Mouse (Mus musculus) liver, embryonic 12.5 days (tissue): ENCODE results near the gene Hoxd13. TPM values are rescaled to one million over a fixed set of nuclear protein-coding genes. Genes with fewer than 3 reads are reported as not detected.
A peak's percentile ranks its signal among the peaks of the same experiment; 100 is the strongest.

ENCODE experiments used
- ATAC-seq: fragments of 200-750 bp; cut with Nextera tagmentation; 2 replicates; pipeline ENCODE4 v1.8.0; 2017; ENCODE audit warnings: moderate number of reproducible peaks, mild to moderate bottlenecking, moderate library complexity
- H3K27ac ChIP-seq: fragments of 300-500 bp; sonication (generic); 2 replicates; pipeline ENCODE4 v1.5.1; 2016; ENCODE audit warnings: mild to moderate bottlenecking
- H3K27me3 ChIP-seq: fragments of 300-500 bp; sonication (generic); replicated peaks from 2 replicates; pipeline ENCODE4 v1.6.1; 2016; ENCODE audit warnings: mild to moderate bottlenecking, moderate library complexity
- H3K36me3 ChIP-seq: fragments of 300-500 bp; sonication (generic); 2 replicates; pipeline ENCODE4 v1.6.1; 2016; ENCODE audit warnings: mild to moderate bottlenecking, moderate library complexity
- H3K4me1 ChIP-seq: fragments of 300-500 bp; sonication (generic); 2 replicates; pipeline ENCODE4 v1.6.1; 2016
- H3K4me2 ChIP-seq: fragments of 300-500 bp; sonication (generic); 2 replicates; pipeline ENCODE4 v1.6.1; 2016; ENCODE audit warnings: mild to moderate bottlenecking, moderate library complexity
- H3K4me3 ChIP-seq: fragments of 300-500 bp; sonication (generic); 2 replicates; pipeline ENCODE4 v1.5.1; 2016; ENCODE audit warnings: mild to moderate bottlenecking, moderate library complexity
- H3K9ac ChIP-seq: fragments of 300-500 bp; sonication (generic); 2 replicates; pipeline ENCODE4 v1.6.1; 2016; ENCODE audit warnings: mild to moderate bottlenecking, moderate library complexity
- H3K9me3 ChIP-seq: fragments of 300-500 bp; sonication (generic); replicated peaks from 2 replicates; pipeline ENCODE4 v1.6.1; 2016; ENCODE audit warnings: mild to moderate bottlenecking, moderate library complexity
- whole genome bisulfite sequencing: fragments of 180-500 bp; shearing (Covaris S2); methylation state at CpG from one replicate; pipeline ENCODE4 v1.1.7; 2016; ENCODE audit not compliant: insufficient replicate concordance; 5-methylcytosine and 5-hydroxymethylcytosine counted together
- polyA plus RNA-seq: library from polyadenylated mRNA; unstranded; fragments of >200 nt; fragmentation: Nextera tagmentation; extraction: Ambion mirVana; gene quantifications from 2 replicates; pipeline ENCODE4 v1.2.1, GENCODE M21; 2016

The Hoxd13 gene
- polyA plus RNA-seq, 1 experiment from 2014 or later: not detected

DNA sequence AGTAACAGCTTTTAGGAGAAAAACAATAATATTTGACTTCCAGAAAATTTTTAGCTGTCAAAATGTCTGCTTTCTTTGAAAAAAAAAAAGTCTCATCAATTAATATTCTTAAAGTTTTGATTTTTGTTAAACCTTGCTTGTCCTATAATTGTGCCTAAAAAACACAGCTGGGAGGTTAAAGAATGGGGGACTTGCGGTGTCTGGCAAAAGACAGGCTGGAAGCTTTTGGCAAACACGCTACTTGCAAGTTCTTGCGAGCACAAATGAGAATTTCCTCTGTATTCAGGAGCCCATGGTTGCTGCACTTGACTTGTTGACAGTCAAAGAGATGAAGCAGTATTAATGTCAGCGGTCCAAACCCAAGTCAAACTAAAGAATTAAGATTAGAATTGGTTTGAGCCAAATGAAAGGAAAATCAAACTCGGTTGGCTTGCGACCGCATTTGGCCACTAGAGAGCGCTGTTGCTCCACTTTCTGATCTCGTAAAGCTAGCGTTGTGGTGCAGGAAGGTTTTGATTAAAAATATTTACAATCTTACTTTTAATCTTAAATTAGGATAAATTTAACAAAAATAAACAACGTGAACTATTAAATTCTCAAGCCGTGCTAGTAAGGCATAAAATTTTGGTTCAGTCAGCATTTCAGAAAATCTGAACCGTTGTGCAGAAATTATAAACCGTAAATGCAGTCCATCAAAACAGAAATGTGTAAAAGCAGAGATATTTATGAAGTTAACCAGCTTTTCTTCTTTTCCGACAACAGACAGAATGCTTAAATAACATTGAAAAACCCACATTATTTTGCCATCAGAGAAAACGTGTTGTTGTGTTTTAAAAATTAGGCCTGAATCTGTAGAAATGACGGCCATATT, 34.1 kb downstream of the Hoxd13 start:
- no peaks in the 10 kb centered on the region for H3K9me3 ChIP-seq
- no peak overlapping the region for H3K27ac ChIP-seq
- peaks cover 99% of the 10 kb centered on the region for H3K27me3 ChIP-seq
- WGBS: 15% methylated on average over 17 of the region's 17 CpGs
- no peaks in the 10 kb centered on the region for H3K36me3 ChIP-seq
- H3K9ac ChIP-seq: no peak overlapping the region
- ATAC-seq: no peak
- no peak overlapping the region for H3K4me3 ChIP-seq
- no peak overlapping the region for H3K4me2 ChIP-seq
- peaks cover 21% of the 10 kb centered on the region for H3K4me1 ChIP-seq

- peaks cover 21% of the 10 kb centered on the region for H3K4me1 ChIP-seq
- H3K27me3 ChIP-seq: peaks cover 99% of the 10 kb centered on the region
- WGBS: 27% methylated on average over 6 of the region's 6 CpGs
- no peaks in the 10 kb centered on the region for H3K36me3 ChIP-seq
- H3K27ac ChIP-seq: no peak overlapping the region
- no peak overlapping the region for H3K4me2 ChIP-seq
- H3K9ac ChIP-seq: no peak overlapping the region
- H3K4me3 ChIP-seq: no peak overlapping the region
- no peak for ATAC-seq
- no peaks in the 10 kb centered on the region for H3K9me3 ChIP-seq
Measured at GRCm38 (mm10) chr2:74702820-74703219, 34.7 kb downstream of the Hoxd13 start.

- no peak overlapping the region for H3K9ac ChIP-seq
- H3K27ac ChIP-seq: no peak overlapping the region
- H3K4me1 ChIP-seq: peaks cover 16% of the 10 kb centered on the region
- 13% methylated on average over 10 of the region's 10 CpGs for WGBS
- no peaks in the 10 kb centered on the region for H3K36me3 ChIP-seq
- no peaks in the 10 kb centered on the region for H3K9me3 ChIP-seq
- peaks cover 99% of the 10 kb centered on the region for H3K27me3 ChIP-seq
- no peak overlapping the region for H3K4me2 ChIP-seq
- ATAC-seq: no peak
- H3K4me3 ChIP-seq: no peak overlapping the region
Measured at GRCm38 (mm10) chr2:74703317-74703716, 35.2 kb downstream of the Hoxd13 start.

GRCm38 (mm10) chr2:74703720-74704392, 35.7 kb downstream of the Hoxd13 start:
- ATAC-seq: no peak
- peaks cover 99% of the 10 kb centered on the region for H3K27me3 ChIP-seq
- no peak overlapping the region for H3K4me2 ChIP-seq
- H3K9me3 ChIP-seq: no peaks in the 10 kb centered on the region
- no peak overlapping the region for H3K27ac ChIP-seq
- H3K9ac ChIP-seq: no peak overlapping the region
- H3K36me3 ChIP-seq: no peaks in the 10 kb centered on the region
- WGBS: 5% methylated on average over 26 of the region's 26 CpGs
- H3K4me1 ChIP-seq: peaks cover 13% of the 10 kb centered on the region
- no peak overlapping the region for H3K4me3 ChIP-seq

DNA sequence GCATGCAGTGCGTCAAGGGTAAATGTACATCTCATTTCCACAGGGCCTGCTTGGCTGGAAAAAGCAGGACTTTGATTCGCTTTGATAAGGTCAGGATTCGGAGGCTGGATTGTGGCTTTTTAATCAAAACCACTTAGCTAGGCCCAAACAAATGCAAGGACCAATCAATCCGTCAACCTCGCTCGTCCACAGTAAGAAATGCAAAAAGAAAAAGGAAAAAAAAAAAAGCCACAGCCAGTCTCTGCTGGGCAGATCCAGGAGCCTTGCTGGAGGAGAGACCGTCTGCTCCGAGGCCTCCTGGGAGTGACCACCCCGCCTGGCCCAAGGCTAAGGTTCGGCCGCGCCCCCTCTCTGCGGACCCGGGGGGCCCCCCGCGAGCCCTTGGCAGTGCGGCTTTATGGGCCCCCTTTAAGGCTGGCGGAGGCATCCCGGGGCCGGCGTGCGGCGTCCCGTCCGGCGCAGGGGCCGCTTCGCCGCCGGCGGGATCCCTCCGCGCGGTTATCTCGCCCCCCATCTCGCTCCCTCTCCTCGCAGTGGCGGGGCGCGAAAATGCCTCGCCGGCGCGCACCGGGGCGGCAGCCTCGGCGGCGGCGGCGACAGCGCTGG, 36.4 kb downstream of the Hoxd13 start, which contains the start of gene Hoxd8:
Hoxd8 (plus strand) TSS at position 223 of the 606 bp plus-strand sequence.
- 2% methylated on average over 45 of the region's 52 CpGs for WGBS
- Histone ChIP-seq H3K27me3 (peaks cover 99% of the 10 kb centered on the region), H3K9ac (no peak within 1 kb of the TSS), H3K27ac (no peak within 1 kb of the TSS), H3K4me3 (peak within 1 kb of the TSS; percentile 47), H3K9me3 (no peaks in the 10 kb centered on the region), H3K4me2 (peak within 1 kb of the TSS; percentile 59), H3K4me1 (peaks cover 13% of the 10 kb centered on the region), H3K36me3 (no peaks in the 10 kb centered on the region)
- no peak for ATAC-seq

GRCm38 (mm10) chr2:74704999-74705466, 36.9 kb downstream of the Hoxd13 start:
- no peak for ATAC-seq
- Histone ChIP-seq H3K36me3 (no peaks in the 10 kb centered on the region), H3K9ac (no peak overlapping the region), H3K27me3 (peaks cover 99% of the 10 kb centered on the region), H3K4me3 (peak overlapping the region; percentile 47), H3K27ac (no peak overlapping the region), H3K4me2 (peak overlapping the region; percentile 59), H3K4me1 (peaks cover 13% of the 10 kb centered on the region), H3K9me3 (no peaks in the 10 kb centered on the region)
- WGBS: under 1% methylated on average over 48 of the region's 66 CpGs

GRCm38 (mm10) chr2:74705467-74706089, 37.5 kb downstream of the Hoxd13 start:
- Histone ChIP-seq H3K36me3 (no peaks in the 10 kb centered on the region), H3K4me3 (peak overlapping the region; percentile 47), H3K27me3 (peaks cover 99% of the 10 kb centered on the region), H3K9ac (no peak overlapping the region), H3K4me2 (peak overlapping the region; percentile 59), H3K4me1 (peaks cover 13% of the 10 kb centered on the region), H3K9me3 (no peaks in the 10 kb centered on the region), H3K27ac (no peak overlapping the region)
- WGBS: 1% methylated on average over 71 of the region's 85 CpGs
- no peak for ATAC-seq

GRCm38 (mm10) chr2:74706393-74706960, 38.4 kb downstream of the Hoxd13 start:
- Histone ChIP-seq H3K9ac (no peak overlapping the region), H3K27me3 (peaks cover 99% of the 10 kb centered on the region), H3K27ac (no peak overlapping the region), H3K4me3 (no peak overlapping the region), H3K4me2 (no peak overlapping the region), H3K9me3 (no peaks in the 10 kb centered on the region), H3K36me3 (no peaks in the 10 kb centered on the region), H3K4me1 (peaks cover 13% of the 10 kb centered on the region)
- ATAC-seq: no peak
- 7% methylated on average over 13 of the region's 13 CpGs for WGBS

- H3K27me3 ChIP-seq: peaks cover 99% of the 10 kb centered on the region
- H3K4me1 ChIP-seq: peaks cover 13% of the 10 kb centered on the region
- no peak overlapping the region for H3K4me2 ChIP-seq
- H3K36me3 ChIP-seq: no peaks in the 10 kb centered on the region
- no peak overlapping the region for H3K27ac ChIP-seq
- no peaks in the 10 kb centered on the region for H3K9me3 ChIP-seq
- no peak for ATAC-seq
- no peak overlapping the region for H3K4me3 ChIP-seq
- 22% methylated on average over 7 of the region's 7 CpGs for WGBS
- no peak overlapping the region for H3K9ac ChIP-seq
Measured at GRCm38 (mm10) chr2:74707599-74707998, 39.5 kb downstream of the Hoxd13 start.

DNA sequence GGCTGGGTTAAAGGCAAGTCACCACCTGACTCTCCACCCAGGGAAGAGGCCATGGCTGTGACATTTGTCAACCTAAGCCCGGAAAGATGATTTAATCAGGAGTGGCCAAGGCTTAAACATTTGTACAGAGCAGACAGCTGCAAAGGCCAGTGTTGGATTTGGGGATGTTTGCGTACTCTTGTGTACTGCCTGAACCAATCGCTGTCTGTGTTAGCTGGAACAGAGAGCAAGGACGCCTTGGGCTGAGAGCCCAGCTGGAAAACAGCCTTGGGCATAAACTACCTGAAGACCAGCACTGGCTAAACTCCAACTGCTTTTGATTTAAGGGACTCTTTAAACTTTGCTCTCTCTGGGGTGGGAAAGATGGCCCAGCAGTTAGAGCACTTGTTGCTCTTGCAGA, 40.6 kb downstream of the Hoxd13 start:
- Histone ChIP-seq H3K9ac (no peak overlapping the region), H3K27ac (no peak overlapping the region), H3K36me3 (no peaks in the 10 kb centered on the region), H3K4me3 (no peak overlapping the region), H3K4me2 (no peak overlapping the region), H3K9me3 (no peaks in the 10 kb centered on the region), H3K4me1 (peaks cover 13% of the 10 kb centered on the region), H3K27me3 (peaks cover 99% of the 10 kb centered on the region)
- ATAC-seq: no peak
- 36% methylated on average over 4 of the region's 4 CpGs for WGBS
